Comparison of ENCODE assay signal across 8 mouse cellular contexts in the genomic region with DNA sequence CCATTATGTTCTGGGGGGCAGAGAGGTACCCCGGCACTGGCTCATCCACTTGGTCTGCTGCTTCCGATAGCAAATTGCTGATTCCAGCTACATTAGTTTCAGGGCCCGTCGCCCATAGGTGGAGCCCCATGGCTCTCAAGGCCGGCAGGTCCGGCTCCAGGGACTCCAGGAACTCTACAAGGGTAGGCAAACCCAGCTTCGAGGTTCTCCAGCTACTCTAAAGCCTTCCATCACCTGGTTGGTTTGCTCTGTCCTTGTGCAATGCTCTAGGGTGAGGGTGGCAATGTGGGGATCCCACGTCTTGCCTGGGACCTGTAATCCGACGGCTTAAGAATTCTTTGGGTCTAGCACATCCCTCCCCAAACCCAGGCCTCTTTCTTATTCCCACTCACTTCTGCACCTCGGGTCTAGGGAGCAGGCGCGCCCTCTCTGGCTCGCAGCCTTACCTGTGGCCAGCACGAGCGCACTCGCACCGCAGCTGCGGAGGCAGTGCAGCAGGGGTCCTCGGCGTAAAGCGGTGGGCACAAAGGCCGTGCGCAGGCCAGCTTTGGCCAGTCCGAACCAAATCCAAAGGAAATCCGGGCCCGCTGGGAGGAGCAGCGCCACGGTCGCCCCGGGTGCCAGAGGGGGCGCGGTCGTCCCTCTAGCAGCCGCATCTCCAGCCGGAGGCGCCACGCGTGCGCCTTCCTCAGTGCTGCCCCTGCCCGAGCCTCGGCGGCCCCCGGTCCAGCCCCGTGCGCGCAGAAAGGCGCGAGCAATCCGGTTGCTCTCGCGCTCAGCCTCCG. TPM values are rescaled to one million over a fixed set of nuclear protein-coding genes. Genes with fewer than 3 reads are reported as not detected.
DNase-seq lines count a peak whose midpoint lies in the region; ATAC-seq and TF ChIP-seq lines count a peak whose summit lies in the region.

No protein-coding gene starts in this region.

- peak overlapping the region; percentile 74 for H3K9ac ChIP-seq in kidney, embryonic 14.5 days (ENCODE audit: low read depth, low read length)
- H3K9ac ChIP-seq in stomach, postnatal 0 days (ENCODE audit: low read length) = peak overlapping the region; percentile 63

- H3K27me3 ChIP-seq in kidney, embryonic 14.5 days (ENCODE audit: control insufficient read depth, insufficient read depth, low read length) = no peaks in the 10 kb centered on the region
- H3K27me3 ChIP-seq in stomach, postnatal 0 days (ENCODE audit: control insufficient read depth, insufficient read depth, low read length) = no peaks in the 10 kb centered on the region

- peak overlapping the region; percentile 60 for H3K4me3 ChIP-seq in kidney, embryonic 14.5 days (ENCODE audit: low read length)
- peak overlapping the region; percentile 60 for H3K4me3 ChIP-seq in stomach, postnatal 0 days (ENCODE audit: low read depth, low read length)

- peak; percentile 64 for ATAC-seq in kidney, embryonic 14.5 days (ENCODE audit: low FRiP score, low TSS enrichment)
- ATAC-seq in stomach, postnatal 0 days (ENCODE audit: low FRiP score, low TSS enrichment) = peak; percentile 38

- 4% methylated on average over 53 of the region's 53 CpGs for WGBS in kidney, embryonic 14.5 days
- WGBS in stomach, postnatal 0 days = 4% methylated on average over 49 of the region's 53 CpGs

- DNase-seq in right cerebral cortex, postnatal 25 days = peak; percentile 50
- no peak for DNase-seq in right cerebral cortex, postnatal 4 days
- peak; percentile 33 for DNase-seq in cerebellum, adult 9-11 months
- peak; percentile 37 to 65 for DNase-seq in gastrocnemius, postnatal 4 days (ENCODE audit: low spot score in 2 of 2)
- peak; percentile 77 for DNase-seq in lung, postnatal 10 days
- DNase-seq in stomach, postnatal 0 days (ENCODE audit: low spot score) = no peak
- DNase-seq in adipocyte (ENCODE audit: low spot score) = no peak

- peak overlapping the region; percentile 78; the same call in 1 of the 2 replicates for H3K27ac ChIP-seq in kidney, embryonic 14.5 days (ENCODE audit: low read depth, low read length)
- no peak overlapping the region for H3K27ac ChIP-seq in stomach, postnatal 0 days (replicated peaks)

- no peaks in the 10 kb centered on the region; the same call in 1 of the 2 replicates for H3K9me3 ChIP-seq in kidney, embryonic 14.5 days (ENCODE audit: control insufficient read depth, low read length)
- no peaks in the 10 kb centered on the region for H3K9me3 ChIP-seq in stomach, postnatal 0 days (ENCODE audit: control insufficient read depth, low read length)

- peaks cover 42% of the 10 kb centered on the region for H3K36me3 ChIP-seq in kidney, embryonic 14.5 days (ENCODE audit: control insufficient read depth, insufficient read depth, low read length)
- peaks cover 14% of the 10 kb centered on the region for H3K36me3 ChIP-seq in stomach, postnatal 0 days (ENCODE audit: control insufficient read depth, insufficient read depth, low read length)

- TF ChIP-seq EP300 in stomach, postnatal 0 days (optimal IDR thresholded peaks at IDR 0.05) = no peak

- peak overlapping the region; percentile 98 for H3K4me2 ChIP-seq in kidney, embryonic 14.5 days (replicated peaks; ENCODE audit: low read depth, low read length)
- peak overlapping the region; percentile 98 for H3K4me2 ChIP-seq in stomach, postnatal 0 days (replicated peaks; ENCODE audit: low read depth)

- peaks cover 17% of the 10 kb centered on the region for H3K4me1 ChIP-seq in kidney, embryonic 14.5 days (ENCODE audit: control insufficient read depth, insufficient read depth, low read length)
- H3K4me1 ChIP-seq in stomach, postnatal 0 days (replicated peaks; ENCODE audit: control insufficient read depth, insufficient read depth) = no peaks in the 10 kb centered on the region

- TF ChIP-seq CTCF in stomach, postnatal 0 days (IDR thresholded peaks at IDR 0.05; ENCODE audit: low read depth) = peak; percentile 43

RNA-seq across cellular contexts. Expression of gene Slc27a3, which starts 0.8 kb away (rescaled TPM):
- 1 to 10 TPM; 7.2 to 7.4 TPM for total RNA-seq in gastrocnemius, postnatal 4 days (2021)
- 8.2 and 12.3 TPM in 2 replicates for polyA plus RNA-seq in kidney, embryonic 14.5 days (2014; fragmentation: Nextera tagmentation; extraction: Ambion mirVana)
- 4.7 and 5.3 TPM in 2 replicates for polyA plus RNA-seq in stomach, postnatal 0 days (2015; fragmentation: Nextera tagmentation; extraction: Ambion mirVana)

RNA-seq across cellular contexts. Expression of gene Ints3, which starts 44.5 kb away (rescaled TPM):
- total RNA-seq in gastrocnemius, postnatal 4 days (2021) = 10 to 100 TPM; 31.8 to 32.0 TPM
- 24.0 and 39.2 TPM in 2 replicates for polyA plus RNA-seq in kidney, embryonic 14.5 days (2014; fragmentation: Nextera tagmentation; extraction: Ambion mirVana)
- 9.2 and 9.7 TPM in 2 replicates for polyA plus RNA-seq in stomach, postnatal 0 days (2015; fragmentation: Nextera tagmentation; extraction: Ambion mirVana)

Comparison
In these comparisons a context has a peak if more than half of its experiments do, and no peak if none do; other contexts are left out.
1. DNase-seq: peak in right cerebral cortex, postnatal 25 days (single experiment), cerebellum, adult 9-11 months (single experiment), gastrocnemius, postnatal 4 days (2 of 2) and lung, postnatal 10 days (single experiment); none in right cerebral cortex, postnatal 4 days (single experiment), stomach, postnatal 0 days (single experiment) and adipocyte (single experiment).